Mouse (Mus musculus): Measurements from ENCODE around the gene Foxl2. TPM values are rescaled to one million over a fixed set of nuclear protein-coding genes. Genes with fewer than 3 reads are reported as not detected.

Gene Foxl2
- polyA plus RNA-seq, 1 experiment from 2014 or later, result not detected

DNA sequence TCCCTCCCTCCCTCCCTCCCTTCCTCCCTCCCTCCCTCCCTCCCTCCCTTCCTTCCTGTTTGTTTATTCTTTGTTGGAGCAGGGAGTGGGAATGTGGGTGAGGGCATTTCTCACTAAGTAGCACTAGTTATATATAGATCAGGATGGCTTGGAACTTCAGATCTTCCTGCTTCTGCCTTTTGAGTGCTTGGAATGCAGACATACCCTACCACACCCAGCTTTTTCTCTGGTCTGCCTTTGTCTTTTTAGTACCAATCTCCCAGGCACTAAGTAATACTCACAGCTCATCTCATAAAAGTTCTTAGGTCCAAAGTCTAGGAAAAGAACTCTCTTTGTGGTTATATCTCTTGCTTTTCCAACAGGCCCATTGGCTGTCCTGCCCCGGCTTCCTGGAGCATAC, 21.0 kb downstream of the Foxl2 start:
- 85% methylated on average over 1 of the region's 1 CpGs for WGBS
- peaks cover 52% of the 10 kb centered on the region for H3K27me3 ChIP-seq (ENCODE audit: control insufficient read depth, insufficient read depth, low read depth, low read length)

DNA sequence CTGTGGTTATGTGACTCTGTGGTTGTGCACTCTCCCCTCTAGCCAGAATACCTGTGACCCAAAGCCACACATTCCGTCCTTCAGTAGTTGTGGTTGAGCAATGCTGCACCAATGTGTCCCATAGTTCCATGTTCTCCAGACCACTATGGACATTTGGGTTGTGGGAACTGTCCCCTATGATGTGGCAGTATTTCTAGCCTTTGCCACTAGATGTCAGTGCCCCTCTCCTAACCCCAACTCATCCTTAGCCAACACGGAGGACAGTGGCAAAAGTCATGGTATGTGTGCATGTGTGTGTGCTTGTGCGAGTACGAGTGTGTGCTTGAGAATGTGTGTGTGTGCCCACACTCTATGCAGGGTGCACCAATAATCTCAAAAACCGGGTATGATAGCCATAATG, 21.4 kb downstream of the Foxl2 start:
- no peak overlapping the region for H3K4me2 ChIP-seq (ENCODE audit: low read depth, low read length)
- 42% methylated on average over 5 of the region's 5 CpGs for WGBS
- no peak overlapping the region for H3K9ac ChIP-seq (ENCODE audit: low read length)
- H3K27me3 ChIP-seq (ENCODE audit: control insufficient read depth, insufficient read depth, low read depth, low read length), result peaks cover 50% of the 10 kb centered on the region
- no peaks in the 10 kb centered on the region for H3K36me3 ChIP-seq (ENCODE audit: control insufficient read depth, insufficient read depth, low read length)
- H3K4me1 ChIP-seq (replicated peaks; ENCODE audit: control insufficient read depth, insufficient read depth, low read length), result no peaks in the 10 kb centered on the region
- H3K27ac ChIP-seq (ENCODE audit: low read length), result no peak overlapping the region
- H3K9me3 ChIP-seq (ENCODE audit: control insufficient read depth, low read length), result no peaks in the 10 kb centered on the region
- no peak for ATAC-seq (ENCODE audit: low read depth)
- no peak overlapping the region for H3K4me3 ChIP-seq (ENCODE audit: low read length)

More for the DNA sequence above, 21.0 kb downstream of the Foxl2 start:
- H3K9ac ChIP-seq (ENCODE audit: low read length), result no peak overlapping the region
- no peak overlapping the region for H3K27ac ChIP-seq (ENCODE audit: low read length)
- H3K4me2 ChIP-seq (ENCODE audit: low read depth, low read length), result no peak overlapping the region
- H3K4me3 ChIP-seq (ENCODE audit: low read length), result no peak overlapping the region
- no peaks in the 10 kb centered on the region for H3K36me3 ChIP-seq (ENCODE audit: control insufficient read depth, insufficient read depth, low read length)
- H3K9me3 ChIP-seq (ENCODE audit: control insufficient read depth, low read length), result no peaks in the 10 kb centered on the region; the same call in 1 of the 2 replicates
- H3K4me1 ChIP-seq (replicated peaks; ENCODE audit: control insufficient read depth, insufficient read depth, low read length), result no peaks in the 10 kb centered on the region
- no peak for ATAC-seq (ENCODE audit: low read depth)

DNA sequence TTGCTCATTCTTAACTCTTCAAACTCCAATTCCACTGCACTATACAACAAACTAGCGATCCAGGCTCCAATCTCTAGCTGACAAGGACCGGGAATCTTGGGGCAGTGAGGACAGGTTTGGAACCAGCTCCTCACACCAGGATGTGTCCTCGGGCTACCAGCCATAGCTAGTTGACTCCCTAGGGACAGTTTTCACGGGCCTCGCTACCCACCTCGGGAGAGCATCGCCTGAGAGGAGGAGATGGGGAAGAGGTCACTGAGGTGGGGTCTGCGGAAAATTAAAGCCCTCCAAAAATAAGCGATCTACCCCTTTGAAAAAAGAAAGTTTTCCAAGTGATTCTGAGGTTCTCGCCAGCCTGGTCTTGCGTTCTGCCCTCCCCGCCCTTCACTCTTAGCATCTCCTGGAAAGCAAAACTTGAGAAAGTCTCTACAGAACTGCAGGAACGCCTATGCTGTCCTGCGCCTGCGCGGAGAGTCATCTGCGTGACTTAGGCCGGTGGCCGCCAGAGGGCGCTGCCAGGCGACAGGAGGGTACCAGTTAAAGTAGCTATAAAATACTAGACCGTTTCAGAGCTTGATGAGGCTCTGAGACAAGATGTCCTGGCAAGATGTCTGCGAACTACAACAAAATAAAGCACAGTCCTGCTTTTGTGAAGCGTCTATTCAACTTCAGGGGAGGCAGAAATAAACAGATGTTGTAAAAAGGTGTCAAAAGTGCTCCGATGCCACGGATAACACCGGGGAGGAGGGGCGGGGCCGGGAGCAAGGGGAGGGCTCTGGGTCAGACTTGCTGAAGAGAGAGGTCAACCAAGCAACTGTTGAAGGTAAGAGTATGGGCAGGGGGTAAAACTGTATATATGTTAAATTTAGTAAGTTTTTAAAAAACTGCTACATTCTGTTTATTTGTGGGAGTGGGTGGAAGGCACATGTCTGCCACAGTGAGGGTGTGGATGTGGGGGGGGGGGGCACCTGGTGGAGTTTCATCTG, 24.6 kb downstream of the Foxl2 start:
- WGBS, result 7% methylated on average over 29 of the region's 29 CpGs
- H3K9ac ChIP-seq (ENCODE audit: low read length), result no peak overlapping the region
- H3K4me2 ChIP-seq (ENCODE audit: low read depth, low read length), result peak overlapping the region; percentile 54
- peak; percentile 84 for ATAC-seq (ENCODE audit: low read depth)
- H3K4me3 ChIP-seq (ENCODE audit: low read length), result peak overlapping the region; percentile 35
- no peak overlapping the region for H3K27ac ChIP-seq (ENCODE audit: low read length)
- no peaks in the 10 kb centered on the region for H3K9me3 ChIP-seq (ENCODE audit: control insufficient read depth, low read length)
- no peaks in the 10 kb centered on the region for H3K4me1 ChIP-seq (replicated peaks; ENCODE audit: control insufficient read depth, insufficient read depth, low read length)
- H3K27me3 ChIP-seq (ENCODE audit: control insufficient read depth, insufficient read depth, low read depth, low read length), result peaks cover 32% of the 10 kb centered on the region
- H3K36me3 ChIP-seq (ENCODE audit: control insufficient read depth, insufficient read depth, low read length), result no peaks in the 10 kb centered on the region

- Histone ChIP-seq H3K27ac (ENCODE audit: low read length) (peak within 1 kb of the TSS; percentile 29; the same call in 1 of the 2 replicates), H3K36me3 (ENCODE audit: control insufficient read depth, insufficient read depth, low read length) (no peaks in the 10 kb centered on the region), H3K4me1 (replicated peaks; ENCODE audit: control insufficient read depth, insufficient read depth, low read length) (peaks cover 10% of the 10 kb centered on the region; the same call in 1 of the 2 replicates), H3K4me3 (ENCODE audit: low read length) (peak within 1 kb of the TSS; percentile 78), H3K9me3 (ENCODE audit: control insufficient read depth, low read length) (no peaks in the 10 kb centered on the region), H3K27me3 (ENCODE audit: control insufficient read depth, insufficient read depth, low read depth, low read length) (peaks cover 11% of the 10 kb centered on the region), H3K4me2 (ENCODE audit: low read depth, low read length) (peak within 1 kb of the TSS; percentile 96), H3K9ac (ENCODE audit: low read length) (peak within 1 kb of the TSS; percentile 78)
- under 1% methylated on average over 40 of the region's 45 CpGs for WGBS
- ATAC-seq (ENCODE audit: low read depth), result peak; percentile 100
Observed at GRCm38 (mm10) chr9:98985800-98986475, 30.9 kb downstream of the Foxl2 start, which contains the start of gene Faim. TSS of gene Faim (plus strand) at chr9:98986373.

- H3K4me1 ChIP-seq (replicated peaks; ENCODE audit: control insufficient read depth, insufficient read depth, low read length), result peaks cover 10% of the 10 kb centered on the region; the same call in 1 of the 2 replicates
- H3K27me3 ChIP-seq (ENCODE audit: control insufficient read depth, insufficient read depth, low read depth, low read length), result peaks cover 11% of the 10 kb centered on the region
- H3K4me2 ChIP-seq (ENCODE audit: low read depth, low read length), result peak overlapping the region; percentile 96
- WGBS, result under 1% methylated on average over 38 of the region's 50 CpGs
- no peaks in the 10 kb centered on the region for H3K9me3 ChIP-seq (ENCODE audit: control insufficient read depth, low read length)
- peak; percentile 51 for ATAC-seq (ENCODE audit: low read depth)
- peak overlapping the region; percentile 78 for H3K4me3 ChIP-seq (ENCODE audit: low read length)
- no peak overlapping the region for H3K27ac ChIP-seq (ENCODE audit: low read length)
- H3K36me3 ChIP-seq (ENCODE audit: control insufficient read depth, insufficient read depth, low read length), result no peaks in the 10 kb centered on the region
- peak overlapping the region; percentile 78 for H3K9ac ChIP-seq (ENCODE audit: low read length)
Observed at GRCm38 (mm10) chr9:98986476-98987096, 31.5 kb downstream of the Foxl2 start.

GRCm38 (mm10) chr9:98987131-98987530, 32.0 kb downstream of the Foxl2 start:
- no peaks in the 10 kb centered on the region for H3K36me3 ChIP-seq (ENCODE audit: control insufficient read depth, insufficient read depth, low read length)
- peak overlapping the region; percentile 96 for H3K4me2 ChIP-seq (ENCODE audit: low read depth, low read length)
- H3K9me3 ChIP-seq (ENCODE audit: control insufficient read depth, low read length), result no peaks in the 10 kb centered on the region
- H3K4me3 ChIP-seq (ENCODE audit: low read length), result peak overlapping the region; percentile 78
- peak overlapping the region; percentile 78 for H3K9ac ChIP-seq (ENCODE audit: low read length)
- 40% methylated on average over 9 of the region's 9 CpGs for WGBS
- ATAC-seq (ENCODE audit: low read depth), result no peak
- peaks cover 11% of the 10 kb centered on the region for H3K27me3 ChIP-seq (ENCODE audit: control insufficient read depth, insufficient read depth, low read depth, low read length)
- H3K27ac ChIP-seq (ENCODE audit: low read length), result no peak overlapping the region
- peaks cover 10% of the 10 kb centered on the region; the same call in 1 of the 2 replicates for H3K4me1 ChIP-seq (replicated peaks; ENCODE audit: control insufficient read depth, insufficient read depth, low read length)

DNA sequence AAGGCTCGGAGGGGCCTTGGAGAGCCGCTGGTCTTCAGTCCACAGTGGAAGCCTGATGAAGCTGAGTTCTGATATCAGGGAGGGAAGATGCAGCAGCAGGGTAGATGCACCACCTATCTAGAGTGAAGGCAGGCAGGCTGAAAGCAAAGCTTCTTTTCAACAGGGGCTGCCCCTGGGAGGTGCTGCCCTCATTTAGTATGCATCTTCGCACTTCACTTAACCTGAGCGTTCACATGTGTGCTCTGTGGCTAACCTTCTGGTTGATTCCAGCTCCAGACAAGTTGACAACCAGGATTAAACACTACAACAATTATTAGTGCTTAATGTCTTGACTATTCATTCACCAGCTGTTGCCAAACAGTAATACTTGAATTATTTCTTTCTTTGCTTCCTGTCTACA, 39.0 kb downstream of the Foxl2 start:
- Histone ChIP-seq H3K27me3 (ENCODE audit: control insufficient read depth, insufficient read depth, low read depth, low read length) (no peaks in the 10 kb centered on the region), H3K4me1 (replicated peaks; ENCODE audit: control insufficient read depth, insufficient read depth, low read length) (no peaks in the 10 kb centered on the region), H3K9ac (ENCODE audit: low read length) (no peak overlapping the region), H3K4me2 (ENCODE audit: low read depth, low read length) (no peak overlapping the region), H3K36me3 (ENCODE audit: control insufficient read depth, insufficient read depth, low read length) (no peaks in the 10 kb centered on the region), H3K9me3 (ENCODE audit: control insufficient read depth, low read length) (no peaks in the 10 kb centered on the region), H3K27ac (ENCODE audit: low read length) (no peak overlapping the region), H3K4me3 (ENCODE audit: low read length) (no peak overlapping the region)
- WGBS, result 90% methylated on average over 4 of the region's 4 CpGs
- ATAC-seq (ENCODE audit: low read depth), result no peak

DNA sequence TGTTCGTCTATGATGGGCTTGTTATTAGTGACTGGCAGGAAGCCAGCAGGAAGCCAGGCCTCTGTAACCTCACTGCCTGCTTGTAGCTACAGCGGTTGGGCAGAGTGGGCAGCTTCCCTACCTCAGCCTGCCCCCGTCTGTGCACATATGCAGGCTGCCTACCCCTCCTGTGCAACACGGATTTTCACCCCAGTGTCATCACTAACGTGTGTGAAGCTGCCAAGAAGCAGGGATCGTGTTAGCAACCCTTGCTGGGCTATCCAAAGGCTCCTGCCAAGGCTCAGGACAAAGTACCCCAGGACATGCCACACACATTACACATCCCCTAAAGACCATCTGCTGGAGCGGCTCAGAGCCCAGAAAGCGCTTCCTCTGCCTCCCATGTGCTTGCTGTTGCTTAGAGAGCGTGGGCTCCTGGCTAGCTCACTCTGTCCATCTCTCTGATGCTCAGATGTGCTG, 44.8 kb downstream of the Foxl2 start:
- Histone ChIP-seq H3K36me3 (ENCODE audit: control insufficient read depth, insufficient read depth, low read length) (peaks cover 2% of the 10 kb centered on the region; the same call in 1 of the 2 replicates), H3K9me3 (ENCODE audit: control insufficient read depth, low read length) (no peaks in the 10 kb centered on the region), H3K27ac (ENCODE audit: low read length) (no peak overlapping the region), H3K4me2 (ENCODE audit: low read depth, low read length) (no peak overlapping the region), H3K9ac (ENCODE audit: low read length) (no peak overlapping the region), H3K27me3 (ENCODE audit: control insufficient read depth, insufficient read depth, low read depth, low read length) (no peaks in the 10 kb centered on the region), H3K4me3 (ENCODE audit: low read length) (no peak overlapping the region), H3K4me1 (replicated peaks; ENCODE audit: control insufficient read depth, insufficient read depth, low read length) (no peaks in the 10 kb centered on the region)
- peak; percentile 38; the same call in 1 of the 2 replicates for ATAC-seq (ENCODE audit: low read depth)
- 66% methylated on average over 9 of the region's 9 CpGs for WGBS
